Mouse (Mus musculus) heart, embryonic 10.5 days (tissue): ENCODE data around the gene Klhl32. TPM values are rescaled to one million over a fixed set of nuclear protein-coding genes. Genes with fewer than 3 reads are reported as not detected.
A peak's percentile ranks its signal among the peaks of the same experiment; 100 is the strongest.
"Not testable (repeated sequence)": the region's sequence is repeated elsewhere in the genome, so short reads cannot be mapped to it uniquely, and the experiment has no call there.

Source experiments
- DNase-seq: peaks from one replicate; pipeline ENCODE4 v3.0.0-alpha.2; 2017; ENCODE audit warnings: low spot score
- H3K27ac ChIP-seq: fragments of 300-500 bp; sonication (generic); 2 replicates; pipeline ENCODE4 v1.5.1; 2016; ENCODE audit warnings: mild to moderate bottlenecking
- H3K27me3 ChIP-seq: fragments of 300-500 bp; sonication (generic); 2 replicates; pipeline ENCODE4 v1.6.1; 2016; ENCODE audit warnings: mild to moderate bottlenecking; ENCODE audit not compliant: poor library complexity, insufficient read depth, severe bottlenecking
- H3K36me3 ChIP-seq: fragments of 300-500 bp; sonication (generic); 2 replicates; pipeline ENCODE4 v1.6.1; 2016; ENCODE audit warnings: mild to moderate bottlenecking, moderate library complexity
- H3K4me1 ChIP-seq: fragments of 300-500 bp; sonication (generic); 2 replicates; pipeline ENCODE4 v1.6.1; 2016; ENCODE audit warnings: mild to moderate bottlenecking
- H3K4me3 ChIP-seq: fragments of 300-500 bp; sonication (generic); 2 replicates; pipeline ENCODE4 v1.5.1; 2016; ENCODE audit warnings: mild to moderate bottlenecking, moderate library complexity
- H3K9me3 ChIP-seq: fragments of 300-500 bp; sonication (generic); 2 replicates; pipeline ENCODE4 v1.6.1; 2016; ENCODE audit warnings: mild to moderate bottlenecking, moderate library complexity
- WGBS: fragments of 180-500 bp; shearing (Covaris S2); methylation state at CpG from one replicate; pipeline ENCODE4 v1.1.7; 2016; 5-methylcytosine and 5-hydroxymethylcytosine counted together
- polyA plus RNA-seq: library from polyadenylated mRNA; unstranded; fragments of >200 nt; fragmentation: Nextera tagmentation; extraction: Ambion mirVana; gene quantifications from 2 replicates; pipeline ENCODE4 v1.2.1, GENCODE M21; 2016

The Klhl32 gene
- polyA plus RNA-seq, result 1.8 and 2.4 TPM in 2 replicates

GRCm38 (mm10) chr4:24850401-24851325 is at the start of gene Klhl32:
Gene Klhl32 (minus strand): TSS chr4:24851124.
- under 1% methylated on average over 63 of the region's 63 CpGs for WGBS
- H3K9me3 ChIP-seq, result no peaks in the 10 kb centered on the region
- H3K27me3 ChIP-seq, result no peaks in the 10 kb centered on the region; the same call in 1 of the 2 replicates
- H3K4me3 ChIP-seq, result peak within 1 kb of the TSS; percentile 83
- H3K36me3 ChIP-seq, result no peaks in the 10 kb centered on the region
- H3K4me1 ChIP-seq, result no peaks in the 10 kb centered on the region
- peak within 1 kb of the TSS; percentile 86 for H3K27ac ChIP-seq
- peak; percentile 86 for DNase-seq

- H3K9me3 ChIP-seq, result no peaks in the 10 kb centered on the region
- peak overlapping the region; percentile 76 for H3K4me3 ChIP-seq
- no peak for DNase-seq
- H3K27me3 ChIP-seq, result no peaks in the 10 kb centered on the region
- H3K27ac ChIP-seq, result no peak overlapping the region
- no peaks in the 10 kb centered on the region; the same call in 1 of the 2 replicates for H3K4me1 ChIP-seq
- 79% methylated on average over 4 of the region's 4 CpGs for WGBS
- peaks cover 34% of the 10 kb centered on the region for H3K36me3 ChIP-seq
Measured at GRCm38 (mm10) chr4:24899146-24899545, 48.2 kb upstream of the Klhl32 start.

GRCm38 (mm10) chr4:24898636-24899035 is 47.7 kb upstream of the Klhl32 start:
- H3K9me3 ChIP-seq, result no peaks in the 10 kb centered on the region
- H3K4me3 ChIP-seq, result peak overlapping the region; percentile 76
- peak overlapping the region; percentile 91 for H3K27ac ChIP-seq
- DNase-seq, result no peak
- 32% methylated on average over 8 of the region's 8 CpGs for WGBS
- no peaks in the 10 kb centered on the region; the same call in 1 of the 2 replicates for H3K4me1 ChIP-seq
- H3K27me3 ChIP-seq, result no peaks in the 10 kb centered on the region
- H3K36me3 ChIP-seq, result peaks cover 32% of the 10 kb centered on the region

GRCm38 (mm10) chr4:24897851-24898515 is 47.1 kb upstream of the Klhl32 start, which contains the start of gene Ndufaf4:
Gene Ndufaf4 (plus strand): TSS chr4:24898083.
- under 1% methylated on average over 58 of the region's 58 CpGs for WGBS
- H3K36me3 ChIP-seq, result peaks cover 25% of the 10 kb centered on the region
- H3K9me3 ChIP-seq, result no peaks in the 10 kb centered on the region
- H3K27ac ChIP-seq, result peak within 1 kb of the TSS; percentile 91
- peak; percentile 96 for DNase-seq
- H3K4me3 ChIP-seq, result peak within 1 kb of the TSS; percentile 76
- no peaks in the 10 kb centered on the region for H3K27me3 ChIP-seq
- H3K4me1 ChIP-seq, result no peaks in the 10 kb centered on the region; the same call in 1 of the 2 replicates

GRCm38 (mm10) chr4:24897351-24897750 is 46.4 kb upstream of the Klhl32 start:
- H3K9me3 ChIP-seq, result no peaks in the 10 kb centered on the region
- peak overlapping the region; percentile 76 for H3K4me3 ChIP-seq
- DNase-seq, result no peak
- no peak overlapping the region for H3K27ac ChIP-seq
- H3K4me1 ChIP-seq, result no peaks in the 10 kb centered on the region; the same call in 1 of the 2 replicates
- H3K36me3 ChIP-seq, result peaks cover 19% of the 10 kb centered on the region
- H3K27me3 ChIP-seq, result no peaks in the 10 kb centered on the region
- WGBS, result 17% methylated on average over 7 of the region's 7 CpGs

- no peaks in the 10 kb centered on the region for H3K9me3 ChIP-seq
- H3K27me3 ChIP-seq, result no peaks in the 10 kb centered on the region
- no peak for DNase-seq
- 0% methylated on average over 1 of the region's 1 CpGs for WGBS
- no peak overlapping the region for H3K27ac ChIP-seq
- no peaks in the 10 kb centered on the region; the same call in 1 of the 2 replicates for H3K4me1 ChIP-seq
- H3K36me3 ChIP-seq, result peaks cover 15% of the 10 kb centered on the region
- H3K4me3 ChIP-seq, result no peak overlapping the region; the same call in 1 of the 2 replicates
Measured at GRCm38 (mm10) chr4:24896829-24897228, 45.9 kb upstream of the Klhl32 start.

- no peak for DNase-seq
- Histone ChIP-seq H3K4me1 (no peaks in the 10 kb centered on the region; the same call in 1 of the 2 replicates), H3K27me3 (no peaks in the 10 kb centered on the region), H3K36me3 (no peaks in the 10 kb centered on the region), H3K9me3 (peaks cover 4% of the 10 kb centered on the region; the same call in 1 of the 2 replicates), H3K4me3 (no peak overlapping the region), H3K27ac (no peak overlapping the region)
- WGBS, result 73% methylated on average over 4 of the region's 4 CpGs
Measured at GRCm38 (mm10) chr4:24894625-24895024, 43.7 kb upstream of the Klhl32 start.

GRCm38 (mm10) chr4:24892293-24892692 is 41.4 kb upstream of the Klhl32 start:
- 74% methylated on average over 2 of the region's 2 CpGs for WGBS
- H3K4me3 ChIP-seq, H3K27ac ChIP-seq, DNase-seq, H3K9me3 ChIP-seq, H3K36me3 ChIP-seq, H3K4me1 ChIP-seq, H3K27me3 ChIP-seq: not testable (repeated sequence)

GRCm38 (mm10) chr4:24889386-24889785 is 38.5 kb upstream of the Klhl32 start:
- not testable (repeated sequence) for H3K9me3 ChIP-seq, H3K36me3 ChIP-seq, H3K27ac ChIP-seq, DNase-seq, H3K4me3 ChIP-seq, H3K27me3 ChIP-seq, H3K4me1 ChIP-seq
- WGBS, result 36% methylated on average over 2 of the region's 2 CpGs

- whole genome bisulfite sequencing, result 64% methylated on average over 4 of the region's 4 CpGs
- no peaks in the 10 kb centered on the region for H3K36me3 ChIP-seq
- DNase-seq, result no peak
Measured at GRCm38 (mm10) chr4:24869230-24869629, 18.3 kb upstream of the Klhl32 start.

GRCm38 (mm10) chr4:24865691-24866090 is 14.8 kb upstream of the Klhl32 start:
- Histone ChIP-seq H3K27me3 (no peaks in the 10 kb centered on the region), H3K4me1 (no peaks in the 10 kb centered on the region), H3K9me3 (no peaks in the 10 kb centered on the region), H3K36me3 (no peaks in the 10 kb centered on the region), H3K27ac (no peak overlapping the region), H3K4me3 (no peak overlapping the region)
- DNase-seq, result no peak
- WGBS, result 30% methylated on average over 6 of the region's 6 CpGs

More at GRCm38 (mm10) chr4:24869230-24869629, 18.3 kb upstream of the Klhl32 start:
- no peaks in the 10 kb centered on the region for H3K4me1 ChIP-seq
- no peak overlapping the region for H3K27ac ChIP-seq
- H3K4me3 ChIP-seq, result no peak overlapping the region
- no peaks in the 10 kb centered on the region for H3K9me3 ChIP-seq
- no peaks in the 10 kb centered on the region for H3K27me3 ChIP-seq

GRCm38 (mm10) chr4:24847406-24847805 is 3.5 kb downstream of the Klhl32 start:
- no peaks in the 10 kb centered on the region for H3K9me3 ChIP-seq
- no peak for DNase-seq
- no peaks in the 10 kb centered on the region for H3K4me1 ChIP-seq
- H3K27ac ChIP-seq, result no peak overlapping the region
- WGBS, result 84% methylated on average over 2 of the region's 2 CpGs
- H3K4me3 ChIP-seq, result no peak overlapping the region
- H3K27me3 ChIP-seq, result no peaks in the 10 kb centered on the region; the same call in 1 of the 2 replicates
- H3K36me3 ChIP-seq, result no peaks in the 10 kb centered on the region

GRCm38 (mm10) chr4:24845546-24845945 is 5.4 kb downstream of the Klhl32 start:
- 91% methylated on average over 5 of the region's 5 CpGs for WGBS
- H3K36me3 ChIP-seq, result no peaks in the 10 kb centered on the region
- no peak for DNase-seq
- H3K4me3 ChIP-seq, result no peak overlapping the region
- no peaks in the 10 kb centered on the region for H3K9me3 ChIP-seq
- H3K4me1 ChIP-seq, result no peaks in the 10 kb centered on the region
- H3K27me3 ChIP-seq, result no peaks in the 10 kb centered on the region; the same call in 1 of the 2 replicates
- H3K27ac ChIP-seq, result no peak overlapping the region
